Mouse (Mus musculus): Measurements from ENCODE around the gene Vamp5.

Vamp5 gene

DNA sequence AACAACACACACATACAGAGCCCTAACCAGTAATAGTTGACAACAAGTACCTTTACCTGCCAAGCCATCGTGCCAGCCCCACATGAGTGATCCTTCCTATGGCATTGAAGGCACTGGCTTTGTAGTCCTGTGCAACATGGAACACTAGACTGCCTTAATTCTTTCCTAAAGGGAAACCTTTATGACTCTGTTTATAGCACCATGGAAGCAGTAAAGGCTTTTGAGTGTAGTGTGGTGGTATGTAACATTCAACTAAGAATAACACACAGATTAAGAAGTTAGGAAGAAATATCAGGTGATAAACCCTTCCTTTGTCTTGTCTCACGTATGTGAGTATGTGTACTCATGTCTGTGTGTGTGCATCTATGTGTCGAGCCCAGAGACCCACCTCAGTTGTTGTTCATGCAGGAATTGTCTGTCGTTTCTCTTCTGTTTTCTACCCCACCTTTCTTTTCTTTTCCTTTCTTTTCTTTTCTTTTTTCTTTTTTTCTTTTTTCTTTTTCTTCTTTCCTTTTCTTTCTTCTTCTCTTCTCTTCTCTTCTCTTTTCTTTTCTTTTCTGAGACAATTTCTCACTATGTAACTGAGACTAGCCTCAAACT lies 13.3 kb downstream of the Vamp5 start, which contains the start of gene Rnf181:
Gene Rnf181, minus strand, starts transcription at position 113 of the 600 bp plus-strand sequence.
- DNase-seq (ENCODE audit: extremely low spot score, low spot score), result no peak

DNA sequence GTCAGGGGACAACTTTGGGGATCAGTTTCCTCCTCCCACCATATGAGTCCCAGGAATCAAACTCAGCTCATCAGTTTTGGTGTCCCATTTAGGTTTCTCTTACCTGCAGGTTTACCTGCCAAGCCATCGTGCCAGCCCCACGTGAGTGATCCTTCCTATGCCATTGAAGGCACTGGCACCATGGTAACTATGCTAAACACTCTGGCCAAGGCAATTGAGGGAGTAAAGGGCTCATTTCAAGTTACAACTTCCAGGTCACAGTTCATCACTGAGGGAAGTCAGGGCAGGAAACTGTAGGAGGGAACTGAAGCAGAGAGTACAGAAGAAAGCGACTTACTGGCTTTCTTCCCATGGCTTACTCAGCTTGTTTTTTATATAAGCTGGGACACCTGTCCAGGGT lies 14.0 kb downstream of the Vamp5 start:
- no peak for DNase-seq (ENCODE audit: extremely low spot score, low spot score)

DNA sequence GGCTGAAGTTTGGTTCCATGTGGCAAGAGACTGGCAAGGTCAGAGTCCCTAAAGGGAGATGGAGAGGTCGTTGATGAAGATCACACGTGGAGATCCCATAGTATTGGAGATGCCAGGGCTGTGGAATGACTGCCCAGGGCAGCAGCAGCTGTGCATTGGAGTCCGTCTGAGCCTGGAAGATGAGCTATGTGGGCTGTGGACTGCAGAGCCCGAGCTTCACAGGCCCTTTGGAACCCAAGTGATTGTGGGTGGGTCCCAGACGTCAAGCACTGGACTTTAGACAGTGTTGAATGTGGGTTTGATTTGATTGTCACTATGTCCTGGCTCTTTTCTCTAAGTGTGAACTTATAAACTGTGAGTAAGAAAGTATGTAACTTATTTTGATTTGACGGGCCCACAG lies 15.3 kb downstream of the Vamp5 start:
- DNase-seq (ENCODE audit: extremely low spot score, low spot score), result no peak

DNA sequence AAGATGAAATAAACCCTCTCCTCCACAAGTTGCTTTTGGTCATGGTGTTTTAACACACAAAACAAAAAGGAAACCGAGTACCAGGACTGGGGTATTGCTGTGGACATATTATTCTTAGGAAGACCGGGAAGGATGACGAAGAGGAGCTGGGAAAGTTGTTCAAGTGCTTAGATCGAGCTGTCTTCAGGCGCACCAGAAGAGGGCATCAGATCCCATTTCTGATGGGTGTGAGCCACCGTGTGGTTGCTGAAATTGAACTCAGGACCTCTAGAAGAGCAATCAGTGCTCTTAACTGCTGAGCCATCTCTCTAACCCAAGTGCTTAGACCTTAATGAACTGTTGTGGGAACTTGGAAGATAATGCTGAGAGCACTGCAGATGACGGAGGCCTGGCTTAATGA lies 16.3 kb downstream of the Vamp5 start:
- no peak for DNase-seq (ENCODE audit: extremely low spot score, low spot score)

DNA sequence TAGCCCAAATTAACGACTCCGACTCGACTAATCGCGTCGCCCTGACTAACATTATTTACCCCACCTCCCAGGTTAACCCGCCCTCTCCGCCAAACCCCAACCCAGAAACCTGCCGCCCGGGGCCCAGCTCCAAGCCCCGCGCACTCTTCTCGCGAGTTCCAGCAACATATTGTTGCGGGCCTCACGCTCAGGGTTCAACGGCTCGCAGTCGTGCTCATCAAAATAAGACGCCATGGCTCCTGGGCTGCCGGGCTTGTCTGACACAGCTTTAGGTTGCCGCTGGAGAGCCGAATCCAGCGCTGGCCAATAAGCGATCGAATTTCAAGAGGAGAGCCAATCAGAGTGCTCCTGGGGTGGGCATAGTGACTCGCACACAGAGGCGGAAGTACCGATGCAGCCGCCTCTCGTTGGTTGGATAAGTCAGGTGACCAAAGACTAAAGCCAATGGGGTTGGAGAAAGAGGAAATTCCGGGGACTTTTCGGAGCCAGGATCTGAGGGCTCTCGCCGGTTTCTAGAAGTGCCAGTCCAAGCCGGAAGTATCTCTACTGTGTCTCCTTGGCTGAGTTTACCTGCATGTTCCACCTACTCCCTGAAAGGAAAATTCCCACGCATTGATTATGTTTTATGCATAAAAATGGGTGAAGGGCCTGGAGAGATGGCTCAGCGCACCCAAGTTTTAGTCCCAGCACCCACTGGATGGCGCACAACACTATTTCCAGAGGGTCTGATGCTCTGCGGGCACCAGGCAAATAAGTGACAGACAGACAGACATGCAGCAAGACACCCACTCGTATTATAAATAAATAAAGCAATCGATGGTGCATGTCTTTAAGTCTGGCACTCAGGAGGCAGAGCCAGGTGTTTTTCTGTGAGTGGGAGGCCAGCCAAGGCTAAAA lies 17.9 kb downstream of the Vamp5 start:
- DNase-seq (ENCODE audit: extremely low spot score, low spot score), result peak; percentile 88

DNA sequence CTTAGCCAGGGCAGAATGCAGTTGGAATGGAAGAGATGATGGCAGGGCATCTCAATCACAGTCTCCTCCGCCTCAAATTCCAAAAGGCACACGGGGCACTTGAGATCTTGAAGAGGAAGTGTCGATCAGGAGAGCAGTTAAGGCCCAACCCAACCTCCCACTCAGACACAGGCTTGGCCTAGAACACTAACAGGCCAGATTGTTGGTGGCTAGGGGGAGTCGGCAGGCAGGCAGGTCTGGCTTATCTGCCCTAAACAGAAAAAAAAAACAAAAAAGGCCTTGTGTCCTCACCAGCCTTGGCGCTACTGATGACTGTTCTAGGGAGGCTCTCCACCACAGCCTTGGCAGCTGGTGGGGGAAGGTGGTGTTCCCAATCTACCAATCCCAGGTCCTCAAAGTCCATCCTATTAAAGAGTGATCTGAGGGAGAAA lies 19.1 kb downstream of the Vamp5 start:
- DNase-seq (ENCODE audit: extremely low spot score, low spot score), result no peak

DNA sequence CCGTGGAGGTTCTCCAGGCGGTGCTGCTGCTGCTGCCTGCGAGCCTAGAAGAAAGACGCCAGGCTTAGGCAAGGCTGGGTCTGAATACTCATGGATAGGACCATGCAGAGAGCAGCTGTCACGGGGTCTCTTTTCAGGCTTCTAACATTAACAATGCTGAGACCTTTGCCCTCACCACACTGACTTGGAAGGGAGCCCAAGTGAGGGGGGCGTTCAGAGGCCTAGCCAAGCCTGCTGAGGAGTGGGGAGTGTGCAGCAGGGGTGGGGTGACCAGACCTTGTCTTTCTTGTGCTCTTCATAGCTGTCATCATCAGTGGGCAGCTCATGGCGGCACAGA lies 19.7 kb downstream of the Vamp5 start:
- no peak for DNase-seq (ENCODE audit: extremely low spot score, low spot score)

DNA sequence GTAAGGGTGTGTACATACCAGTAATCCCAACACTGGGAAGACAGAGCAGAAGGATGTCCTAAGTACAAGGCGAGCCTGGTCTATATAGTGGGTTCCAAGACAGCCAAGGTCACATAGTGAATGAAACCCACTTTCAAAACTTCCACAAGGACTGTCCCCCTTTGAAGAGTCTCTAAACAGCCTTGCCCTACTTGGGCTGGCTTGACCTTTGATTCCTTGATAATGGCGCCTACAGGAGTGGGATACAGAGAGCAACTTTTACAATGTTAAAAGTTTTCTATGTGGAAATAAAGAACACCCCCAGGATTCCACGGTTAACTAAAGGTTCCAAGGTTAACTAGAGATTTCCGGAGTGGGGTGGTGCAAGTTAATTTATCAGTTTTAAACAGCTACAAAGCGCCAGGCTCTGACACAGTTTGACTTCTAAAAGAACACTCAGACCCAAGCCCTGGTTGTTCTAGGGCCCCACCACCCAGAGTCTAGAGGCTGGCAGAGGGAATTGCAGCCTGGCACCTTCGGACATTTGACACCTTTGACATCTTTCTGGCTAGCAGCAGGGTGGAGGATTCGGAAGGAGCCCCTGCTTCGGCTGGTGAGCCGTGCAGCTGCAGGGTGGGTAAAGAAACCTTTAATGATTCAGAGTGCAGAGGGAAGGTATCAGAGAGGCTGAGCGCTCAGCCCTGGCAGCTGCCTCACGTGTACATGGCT lies 20.2 kb downstream of the Vamp5 start:
- no peak for DNase-seq (ENCODE audit: extremely low spot score, low spot score)

DNA sequence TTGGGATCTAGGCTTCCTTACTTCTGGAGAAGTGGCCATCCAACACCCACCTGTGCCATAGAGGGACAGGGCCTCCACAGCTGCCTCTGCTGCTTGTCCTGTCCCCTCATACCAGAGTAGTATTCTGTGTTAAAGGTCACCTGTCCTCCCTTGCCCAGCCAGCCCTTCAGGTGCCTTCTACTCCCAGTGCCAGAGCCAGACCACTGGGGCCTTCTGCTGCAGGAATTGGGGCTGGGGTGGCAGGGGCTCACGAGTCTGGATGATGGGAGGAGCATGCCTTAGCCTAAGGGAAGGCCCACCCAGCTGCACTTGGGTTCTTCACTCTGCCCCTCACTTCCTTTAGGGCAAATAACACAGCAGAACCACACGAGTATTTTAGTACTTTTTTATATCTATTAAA lies 20.9 kb downstream of the Vamp5 start:
- no peak for DNase-seq (ENCODE audit: extremely low spot score, low spot score)

DNA sequence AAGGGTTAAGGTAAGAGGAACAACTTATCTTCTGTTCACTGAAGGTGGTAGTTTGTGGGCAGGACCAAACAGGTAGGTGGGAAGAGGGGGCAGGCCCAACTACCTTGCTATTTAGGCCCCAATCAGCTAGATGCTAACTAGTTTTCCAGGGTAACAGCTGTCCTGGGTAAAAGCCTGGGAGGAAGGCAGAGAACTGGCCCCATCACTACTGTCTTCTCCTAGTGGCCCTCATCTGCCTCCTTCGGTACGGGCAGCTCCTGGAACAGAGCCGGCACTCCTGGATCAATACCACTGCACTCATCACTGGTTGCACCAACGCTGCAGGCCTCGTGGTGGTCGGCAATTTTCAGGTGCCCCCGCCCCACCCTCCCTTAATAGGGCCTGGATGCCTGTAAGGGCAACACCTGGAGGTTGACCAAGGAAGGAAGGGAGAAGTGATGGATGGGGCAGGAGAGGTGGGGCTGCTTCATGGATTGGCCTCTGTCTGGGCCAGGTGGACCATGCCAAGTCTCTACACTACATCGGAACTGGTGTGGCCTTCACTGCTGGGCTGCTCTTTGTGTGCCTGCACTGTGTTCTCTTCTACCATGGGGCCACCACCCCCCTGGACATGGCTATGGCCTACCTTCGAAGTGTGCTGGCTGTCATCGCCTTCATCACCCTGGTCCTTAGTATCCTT lies 22.0 kb downstream of the Vamp5 start:
- DNase-seq (ENCODE audit: extremely low spot score, low spot score), result no peak

DNA sequence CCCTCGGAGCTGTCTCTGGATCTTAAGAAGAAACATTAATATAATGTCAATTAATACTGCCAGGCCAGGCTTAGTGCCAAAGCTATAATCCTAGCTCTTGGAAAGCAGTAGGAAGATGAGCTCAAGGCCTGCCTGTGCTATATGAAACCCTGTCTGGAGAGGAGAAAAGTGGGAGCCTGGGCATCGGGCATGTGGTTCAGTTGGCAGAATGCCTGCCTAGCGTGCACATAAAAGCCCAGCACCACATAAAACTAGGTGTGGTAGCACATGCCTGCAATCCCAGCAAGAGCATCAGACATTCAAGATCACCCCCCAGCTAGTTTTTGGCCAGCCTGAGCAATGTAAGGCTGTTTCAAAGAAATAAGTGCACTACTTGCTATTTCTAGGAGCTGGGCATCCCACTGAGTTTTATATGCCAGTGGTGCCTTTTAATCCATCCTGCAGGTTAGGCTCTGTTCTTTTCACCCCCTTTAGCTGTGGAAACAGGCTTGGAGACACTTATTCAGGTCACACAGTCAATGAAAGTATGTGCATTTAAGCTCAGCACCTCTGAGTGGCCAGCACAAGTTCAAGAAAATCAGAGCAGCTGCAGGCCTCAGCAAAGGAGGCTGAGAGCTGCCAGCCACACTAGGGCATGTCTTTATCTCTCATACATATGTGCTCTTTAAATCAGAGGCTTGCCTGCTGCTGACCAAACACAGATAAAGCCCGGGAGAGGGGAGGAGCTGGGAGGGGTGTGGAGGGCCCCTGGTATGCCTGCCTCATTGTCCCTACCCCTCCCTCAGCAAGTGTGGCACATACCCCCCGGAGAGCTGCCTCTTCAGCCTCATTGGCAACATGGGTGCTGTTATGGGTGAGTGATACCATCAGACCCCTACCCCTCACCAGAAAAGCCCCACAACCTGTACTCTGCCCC lies 22.8 kb downstream of the Vamp5 start:
- DNase-seq (ENCODE audit: extremely low spot score, low spot score), result no peak

DNA sequence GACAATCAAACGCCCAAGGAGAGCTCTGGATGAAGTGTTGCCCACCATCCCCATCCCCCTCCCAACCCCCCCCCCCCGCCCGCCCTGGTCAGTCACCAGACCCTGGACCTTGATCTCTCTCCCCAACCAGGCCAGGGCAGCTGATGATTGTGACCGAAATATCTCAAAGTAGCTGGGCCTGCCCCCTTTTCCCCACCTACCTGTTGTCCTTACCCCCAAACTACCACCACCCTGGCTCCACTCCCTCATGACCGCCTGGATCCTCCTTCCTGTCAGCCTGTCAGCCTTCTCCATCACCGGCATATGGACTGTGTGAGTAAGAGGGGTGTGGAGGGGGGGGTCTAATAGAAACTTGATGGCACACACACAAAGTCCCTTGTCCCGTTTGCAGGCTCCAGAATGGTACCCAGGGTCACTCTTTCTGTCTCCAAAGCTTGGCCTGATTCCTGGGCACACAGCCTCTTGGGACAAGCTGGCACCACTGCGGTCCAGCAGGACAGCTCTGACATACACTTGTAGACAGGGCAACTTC lies 24.2 kb downstream of the Vamp5 start:
- DNase-seq (ENCODE audit: extremely low spot score, low spot score), result no peak

DNA sequence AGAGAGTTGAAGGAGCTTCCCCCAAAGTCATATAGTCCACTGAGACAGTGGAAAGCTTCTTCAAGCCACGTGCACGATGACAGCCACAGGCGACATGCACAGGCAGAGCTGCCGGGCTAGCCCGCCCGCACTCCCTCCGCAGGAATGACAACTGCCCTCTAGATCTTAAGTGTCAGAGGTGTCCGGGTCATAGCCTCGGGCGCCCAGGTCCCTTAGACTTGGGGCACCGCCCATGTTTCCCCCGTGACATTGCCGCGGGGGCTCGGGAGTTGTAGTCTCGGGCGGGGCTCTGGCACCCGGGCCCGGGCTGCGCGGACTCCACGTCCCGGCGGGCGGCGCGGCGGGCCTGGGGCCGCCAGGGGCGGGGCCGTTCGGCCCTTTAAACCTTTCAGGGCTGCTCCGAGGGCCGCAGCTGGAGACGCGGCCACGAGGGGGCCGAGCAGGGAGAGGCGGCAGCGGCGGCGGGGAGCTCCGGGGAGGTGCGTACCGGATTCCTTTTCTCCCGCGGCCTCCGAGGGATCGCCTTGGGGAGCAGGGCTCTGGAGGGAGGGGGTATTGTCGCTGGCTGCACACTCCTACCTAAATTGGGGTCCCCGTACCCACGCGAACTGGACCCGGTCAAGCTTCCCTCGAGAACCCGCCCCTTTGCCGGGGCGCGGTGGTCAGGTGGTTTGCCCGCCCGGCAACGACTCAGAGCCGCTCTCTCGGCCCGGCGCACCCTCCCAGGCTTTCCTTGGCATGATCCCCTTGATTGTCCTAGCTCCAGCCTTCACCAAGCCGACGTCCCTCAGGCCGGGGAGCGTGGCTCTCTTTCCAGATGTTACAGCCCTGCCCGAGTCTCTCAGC lies 25.0 kb downstream of the Vamp5 start, which contains the start of gene Tmem150a:
Gene Tmem150a, plus strand, starts transcription at position 382 of the 846 bp plus-strand sequence.
- peak; percentile 82 for DNase-seq (ENCODE audit: extremely low spot score, low spot score)

DNA sequence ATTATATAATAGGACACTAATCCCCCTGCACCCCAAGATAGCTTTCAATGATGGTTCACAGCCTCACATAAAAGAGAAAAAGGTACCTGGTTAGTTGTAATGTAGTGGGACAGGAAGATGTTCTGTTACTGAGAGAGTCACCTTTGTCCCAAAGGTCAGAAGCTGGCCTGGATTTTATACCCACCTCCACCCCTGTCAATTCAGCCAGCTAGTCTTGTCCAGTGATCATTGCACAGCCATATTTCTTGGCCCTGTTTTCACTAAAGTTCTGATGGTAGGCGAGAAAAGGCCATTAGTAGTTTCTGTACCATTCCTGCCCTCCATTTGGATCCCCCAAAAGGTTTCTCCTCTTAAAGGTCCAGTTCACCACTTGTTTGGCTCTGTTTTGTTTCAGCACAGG lies 26.2 kb downstream of the Vamp5 start:
- DNase-seq (ENCODE audit: extremely low spot score, low spot score), result no peak

DNA sequence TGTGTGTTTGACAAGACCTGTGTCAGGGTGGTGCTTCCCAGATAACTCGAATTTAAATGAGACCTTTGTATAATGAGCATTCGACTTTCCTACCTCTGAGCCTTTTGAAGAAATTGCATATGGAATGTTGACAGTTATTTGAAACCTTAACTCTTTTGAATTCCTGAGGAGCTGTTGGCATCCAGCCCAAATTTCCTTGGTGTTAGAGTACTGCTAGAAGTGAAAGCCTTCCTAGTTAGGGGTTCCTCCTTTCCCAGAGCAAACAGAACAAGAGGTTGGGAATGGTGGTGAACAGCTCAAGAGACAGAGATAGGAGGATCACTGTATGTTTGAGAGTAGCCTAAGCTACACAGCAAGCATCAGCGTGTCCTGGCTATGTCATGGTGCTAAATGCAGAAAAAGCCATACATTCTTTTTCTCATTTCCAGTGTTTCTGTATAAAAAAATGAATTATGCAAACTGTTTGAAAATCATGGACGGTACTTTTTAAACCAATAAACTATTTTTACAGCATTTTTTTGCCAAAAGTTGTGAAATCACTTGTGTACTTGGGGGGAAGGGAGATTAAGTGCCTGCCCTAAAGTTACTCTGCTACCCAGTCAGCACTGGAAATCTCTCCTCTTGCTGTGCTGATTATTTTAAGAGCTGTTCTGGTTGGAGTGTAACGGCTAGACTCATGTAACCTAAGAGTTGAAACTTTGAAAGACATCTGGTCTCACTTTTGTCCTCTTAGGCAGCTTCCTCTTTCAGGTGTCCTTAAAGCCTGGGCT lies 27.4 kb downstream of the Vamp5 start:
- DNase-seq (ENCODE audit: extremely low spot score, low spot score), result no peak

DNA sequence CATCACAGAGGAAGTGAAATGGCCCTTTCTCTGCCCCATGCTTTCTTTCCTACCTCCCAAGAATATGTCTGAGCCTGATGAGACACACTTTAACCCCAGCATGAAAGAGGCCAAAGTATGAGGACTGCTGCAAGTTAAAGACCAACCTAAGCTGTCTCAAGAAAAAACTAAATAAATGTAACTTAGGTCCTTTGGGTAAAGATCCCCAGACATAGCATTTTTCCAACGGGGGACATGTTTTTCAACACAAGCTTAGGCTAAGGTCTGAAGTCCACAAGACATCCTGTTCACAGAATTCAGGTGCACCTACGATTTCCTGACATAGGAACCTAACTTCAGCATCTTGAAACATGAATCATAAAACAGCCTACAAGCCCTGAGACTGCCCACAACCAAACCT lies 30.1 kb downstream of the Vamp5 start:
- DNase-seq (ENCODE audit: extremely low spot score, low spot score), result no peak

DNA sequence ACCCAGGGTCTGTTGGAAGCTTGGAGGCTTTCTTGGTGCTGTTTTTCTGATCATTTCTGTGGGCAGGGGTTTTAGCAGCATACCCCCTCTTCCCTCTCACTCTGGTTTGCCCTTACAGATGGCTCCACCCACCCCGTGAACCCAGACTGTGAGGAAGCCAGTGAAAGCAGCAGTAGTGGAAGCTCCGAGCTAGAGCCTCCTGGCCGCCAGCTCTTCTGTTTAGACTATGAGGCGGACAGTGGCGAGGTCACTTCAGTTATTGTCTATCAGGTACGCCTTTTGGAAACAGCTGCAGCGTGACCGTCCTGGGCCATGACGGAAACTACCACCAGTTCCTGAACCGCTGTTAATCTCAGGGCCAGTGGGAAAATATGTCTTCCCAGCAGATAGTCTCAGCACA lies 31.9 kb downstream of the Vamp5 start:
- no peak for DNase-seq (ENCODE audit: extremely low spot score, low spot score)

DNA sequence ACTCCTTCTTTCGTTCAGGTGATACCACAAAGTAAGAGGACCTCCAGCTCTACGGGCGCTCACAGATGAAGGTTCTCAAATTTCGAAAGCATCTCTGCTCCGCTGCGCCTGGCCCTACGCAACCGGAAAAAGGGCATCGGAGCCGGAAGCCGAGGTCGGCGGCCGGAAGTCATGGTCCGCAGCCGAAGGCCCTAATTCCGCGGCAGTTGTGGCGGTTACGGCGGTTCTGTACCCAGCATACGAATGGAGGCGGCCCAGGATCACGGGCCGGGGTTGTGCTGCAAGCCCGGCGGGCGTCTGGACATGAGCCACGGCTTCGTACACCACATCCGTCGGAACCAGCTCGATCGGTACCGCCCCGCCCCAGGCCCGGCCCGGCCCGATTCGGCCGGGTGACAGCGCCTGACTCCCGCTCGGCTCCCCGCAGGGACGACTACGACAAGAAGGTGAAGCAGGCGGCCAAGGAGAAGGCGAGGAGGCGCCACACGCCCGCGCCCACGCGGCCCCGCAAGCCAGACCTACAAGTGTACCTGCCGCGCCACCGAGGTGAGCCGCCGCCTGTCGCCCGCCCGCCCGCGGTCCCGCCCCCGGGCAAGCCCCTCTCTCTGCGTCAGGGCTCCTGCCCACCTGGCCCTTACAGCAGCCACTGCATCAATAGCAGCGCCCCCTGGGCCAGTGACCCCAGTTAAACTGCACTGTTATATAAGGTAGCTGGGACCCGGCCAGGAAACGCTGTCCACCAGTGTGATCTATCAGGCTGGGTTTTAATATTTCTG lies 32.9 kb downstream of the Vamp5 start, which contains the start of gene 0610030E20Rik:
Gene 0610030E20Rik, plus strand, starts transcription at position 152 of the 776 bp plus-strand sequence.
- DNase-seq (ENCODE audit: extremely low spot score, low spot score), result peak; percentile 80

Measured in neural tube, embryonic 10.5 days (tissue).